Comparison of ENCODE assay signal across 10 mouse cellular contexts in the genomic region with DNA sequence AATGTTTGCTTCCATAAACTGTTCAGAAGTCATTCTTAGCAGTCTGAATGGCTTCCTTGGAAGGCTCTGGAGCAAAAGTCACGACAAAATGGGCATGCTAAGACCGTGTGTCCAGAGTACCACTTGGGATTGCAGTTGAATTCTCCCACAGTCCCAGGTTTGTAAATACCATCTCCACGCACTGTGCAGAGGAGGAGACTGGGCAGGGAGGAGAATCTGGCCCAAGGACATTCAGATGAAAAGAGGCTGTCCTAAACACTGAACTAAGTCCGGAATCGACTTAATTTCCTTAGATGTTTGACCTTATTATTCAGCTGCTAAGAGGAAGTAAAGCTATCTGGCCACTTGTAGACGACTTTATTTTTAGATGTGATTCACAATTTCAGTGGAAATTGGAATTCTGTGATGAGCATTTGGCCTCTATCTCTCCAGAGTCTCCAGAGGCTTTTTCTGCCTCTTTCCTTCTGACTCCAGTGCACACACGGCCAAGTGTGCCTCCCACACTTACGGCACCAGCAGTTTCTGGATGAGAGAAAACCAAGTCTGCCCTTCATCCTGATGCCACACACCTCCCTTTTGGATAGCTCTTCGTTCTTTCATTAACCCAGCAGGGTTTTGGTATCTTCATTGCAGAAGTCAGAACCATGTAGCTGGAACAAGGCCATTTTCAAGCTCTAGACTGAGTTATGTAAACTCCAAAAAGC. TPM values are rescaled to one million over a fixed set of nuclear protein-coding genes. Genes with fewer than 3 reads are reported as not detected.
DNase-seq lines count a peak whose midpoint lies in the region; ATAC-seq and TF ChIP-seq lines count a peak whose summit lies in the region.
"Had no signal": no experiment of that assay in that cellular context is flagged by ENCODE, and none has a peak within 500 bp of the region (broad histone marks: within the 10 kb centered on the region; RNA-seq: fewer than 3 reads in every experiment).

No protein-coding gene starts in this region.

- peak overlapping the region; percentile 11; the same call in 1 of the 2 replicates for H3K4me2 ChIP-seq in hindbrain, postnatal 0 days (ENCODE audit: low read depth, low read length)
- no peak overlapping the region for H3K4me2 ChIP-seq in hindbrain, embryonic 11.5 days (replicated peaks; ENCODE audit: low read depth, low read length)
- no peak overlapping the region for H3K4me2 ChIP-seq in lung, embryonic 15.5 days
- peak overlapping the region; percentile 35; the same call in 1 of the 2 replicates for H3K4me2 ChIP-seq in stomach, postnatal 0 days (replicated peaks; ENCODE audit: low read depth)
- no peak overlapping the region for H3K4me2 ChIP-seq in midbrain, embryonic 14.5 days (ENCODE audit: low read length)
- H3K4me2 ChIP-seq: limb, embryonic 12.5 days; midbrain, embryonic 12.5 days had no signal

- 71% methylated on average over 9 of the region's 9 CpGs for WGBS in hindbrain, postnatal 0 days
- 82% methylated on average over 9 of the region's 9 CpGs for WGBS in hindbrain, embryonic 11.5 days
- WGBS in lung, embryonic 15.5 days, result 63% methylated on average over 9 of the region's 9 CpGs
- 52% methylated on average over 9 of the region's 9 CpGs for WGBS in stomach, postnatal 0 days
- WGBS in midbrain, embryonic 14.5 days, result 81% methylated on average over 9 of the region's 9 CpGs

- peak overlapping the region; percentile 70 for H3K27ac ChIP-seq in hindbrain, postnatal 0 days
- H3K27ac ChIP-seq in hindbrain, embryonic 11.5 days (ENCODE audit: low read depth, low read length), result no peak overlapping the region
- H3K27ac ChIP-seq in lung, embryonic 15.5 days, result 0 out of 2 replicates have a peak overlapping the region, but pooled peaks have one; percentile 22
- H3K27ac ChIP-seq in stomach, postnatal 0 days (replicated peaks), result peak overlapping the region; percentile 2; the same call in 1 of the 2 replicates
- H3K27ac ChIP-seq in midbrain, embryonic 14.5 days (replicated peaks; ENCODE audit: low read depth, low read length), result no peak overlapping the region
- H3K27ac ChIP-seq: limb, embryonic 12.5 days; midbrain, embryonic 12.5 days had no signal

- H3K4me3 ChIP-seq in hindbrain, postnatal 0 days (ENCODE audit: low read length), result no peak overlapping the region
- no peak overlapping the region for H3K4me3 ChIP-seq in hindbrain, embryonic 11.5 days (ENCODE audit: low read depth, low read length)
- H3K4me3 ChIP-seq in lung, embryonic 15.5 days, result no peak overlapping the region
- no peak overlapping the region for H3K4me3 ChIP-seq in stomach, postnatal 0 days (ENCODE audit: low read depth, low read length)
- no peak overlapping the region for H3K4me3 ChIP-seq in midbrain, embryonic 14.5 days (replicated peaks; ENCODE audit: low read depth, low read length)
- H3K4me3 ChIP-seq: limb, embryonic 12.5 days; midbrain, embryonic 12.5 days had no signal

- peak; percentile 28 for DNase-seq in adrenal gland, adult 2 months
- DNase-seq in adrenal gland, adult 18-20 months (ENCODE audit: low spot score in 2 of 2), result no peak
- DNase-seq in hindbrain, postnatal 0 days (ENCODE audit: low spot score), result no peak
- DNase-seq in hindbrain, embryonic 11.5 days (ENCODE audit: low spot score), result no peak
- DNase-seq in lung, postnatal 25 days (ENCODE audit: low spot score), result no peak
- DNase-seq in stomach, postnatal 0 days (ENCODE audit: low spot score), result no peak
- DNase-seq in midbrain, embryonic 14.5 days, result no peak

- no peak for TF ChIP-seq CTCF in hindbrain, postnatal 0 days (IDR thresholded peaks at IDR 0.05; ENCODE audit: low read depth)
- no peak for TF ChIP-seq CTCF in stomach, postnatal 0 days (IDR thresholded peaks at IDR 0.05; ENCODE audit: low read depth)

- no peaks in the 10 kb centered on the region for H3K36me3 ChIP-seq in hindbrain, postnatal 0 days (ENCODE audit: insufficient read depth, low read length)
- no peaks in the 10 kb centered on the region for H3K36me3 ChIP-seq in hindbrain, embryonic 11.5 days (ENCODE audit: control insufficient read depth, insufficient read depth, low read length)
- no peaks in the 10 kb centered on the region for H3K36me3 ChIP-seq in lung, embryonic 15.5 days
- H3K36me3 ChIP-seq in stomach, postnatal 0 days (ENCODE audit: control insufficient read depth, insufficient read depth, low read length), result no peaks in the 10 kb centered on the region
- no peaks in the 10 kb centered on the region for H3K36me3 ChIP-seq in midbrain, embryonic 14.5 days (ENCODE audit: control insufficient read depth, insufficient read depth, low read length)
- H3K36me3 ChIP-seq: limb, embryonic 12.5 days; midbrain, embryonic 12.5 days had no signal

- H3K27me3 ChIP-seq in hindbrain, postnatal 0 days (ENCODE audit: insufficient read depth, low read length), result no peaks in the 10 kb centered on the region
- H3K27me3 ChIP-seq in hindbrain, embryonic 11.5 days (ENCODE audit: control insufficient read depth, insufficient read depth, low read length), result no peaks in the 10 kb centered on the region
- no peaks in the 10 kb centered on the region for H3K27me3 ChIP-seq in lung, embryonic 15.5 days
- no peaks in the 10 kb centered on the region for H3K27me3 ChIP-seq in stomach, postnatal 0 days (ENCODE audit: control insufficient read depth, insufficient read depth, low read length)
- H3K27me3 ChIP-seq in midbrain, embryonic 14.5 days (ENCODE audit: control insufficient read depth, insufficient read depth, low read length), result no peaks in the 10 kb centered on the region
- H3K27me3 ChIP-seq: limb, embryonic 12.5 days; midbrain, embryonic 12.5 days had no signal

- no peak for ATAC-seq in hindbrain, postnatal 0 days
- no peak for ATAC-seq in hindbrain, embryonic 11.5 days (ENCODE audit: low FRiP score)
- ATAC-seq in lung, embryonic 15.5 days (ENCODE audit: borderline replicate concordance, extremely low read depth, low FRiP score, low TSS enrichment), result no peak
- no peak for ATAC-seq in stomach, postnatal 0 days (ENCODE audit: low FRiP score, low TSS enrichment)
- no peak for ATAC-seq in midbrain, embryonic 14.5 days (ENCODE audit: low FRiP score, low TSS enrichment)

- no peak for TF ChIP-seq EP300 in stomach, postnatal 0 days (optimal IDR thresholded peaks at IDR 0.05)

- no peak overlapping the region for H3K9ac ChIP-seq in hindbrain, postnatal 0 days (replicated peaks; ENCODE audit: low read length)
- no peak overlapping the region for H3K9ac ChIP-seq in hindbrain, embryonic 11.5 days (ENCODE audit: low read depth, low read length)
- no peak overlapping the region for H3K9ac ChIP-seq in lung, embryonic 15.5 days
- no peak overlapping the region for H3K9ac ChIP-seq in stomach, postnatal 0 days (ENCODE audit: low read length)
- H3K9ac ChIP-seq in midbrain, embryonic 14.5 days (replicated peaks; ENCODE audit: low read length), result no peak overlapping the region
- H3K9ac ChIP-seq: limb, embryonic 12.5 days; midbrain, embryonic 12.5 days had no signal

- H3K9me3 ChIP-seq in hindbrain, postnatal 0 days (ENCODE audit: low read length), result no peaks in the 10 kb centered on the region
- no peaks in the 10 kb centered on the region for H3K9me3 ChIP-seq in hindbrain, embryonic 11.5 days (ENCODE audit: control insufficient read depth, low read length)
- H3K9me3 ChIP-seq in lung, embryonic 15.5 days, result no peaks in the 10 kb centered on the region
- no peaks in the 10 kb centered on the region for H3K9me3 ChIP-seq in stomach, postnatal 0 days (ENCODE audit: control insufficient read depth, low read length)
- no peaks in the 10 kb centered on the region for H3K9me3 ChIP-seq in midbrain, embryonic 14.5 days (ENCODE audit: control insufficient read depth, low read length)
- H3K9me3 ChIP-seq: limb, embryonic 12.5 days; midbrain, embryonic 12.5 days had no signal

- H3K4me1 ChIP-seq in hindbrain, postnatal 0 days (ENCODE audit: insufficient read depth, low read length), result no peaks in the 10 kb centered on the region
- no peaks in the 10 kb centered on the region for H3K4me1 ChIP-seq in hindbrain, embryonic 11.5 days (replicated peaks; ENCODE audit: control insufficient read depth, insufficient read depth, low read length)
- peaks cover 9% of the 10 kb centered on the region for H3K4me1 ChIP-seq in lung, embryonic 15.5 days
- H3K4me1 ChIP-seq in stomach, postnatal 0 days (replicated peaks; ENCODE audit: control insufficient read depth, insufficient read depth), result no peaks in the 10 kb centered on the region; the same call in 1 of the 2 replicates
- no peaks in the 10 kb centered on the region for H3K4me1 ChIP-seq in midbrain, embryonic 14.5 days (ENCODE audit: control insufficient read depth, insufficient read depth, low read length)
- H3K4me1 ChIP-seq: limb, embryonic 12.5 days; midbrain, embryonic 12.5 days had no signal

RNA-seq across cellular contexts. Expression of gene Actl6a, which starts 37.7 kb away (rescaled TPM):
- 10 to 100 TPM; 40.5 to 46.7 TPM for total RNA-seq in adrenal gland, adult 2 months (2021)
- 10.5 and 12.6 TPM in 2 replicates for polyA plus RNA-seq in adrenal gland, adult 2 months (2012; rRNA removed)
- total RNA-seq in adrenal gland, adult 18-20 months (2021), result 10 to 100 TPM; 42.9 to 47.1 TPM
- total RNA-seq in hindbrain, postnatal 0 days (2014; rRNA removed), result 42.2 and 50.1 TPM in 2 replicates
- polyA plus RNA-seq in hindbrain, postnatal 0 days (2015; fragmentation: Nextera tagmentation; extraction: Ambion mirVana), result 52.9 and 55.4 TPM in 2 replicates
- polyA plus RNA-seq in hindbrain, embryonic 11.5 days (2014; fragmentation: Nextera tagmentation; extraction: Ambion mirVana), result 235 and 239 TPM in 2 replicates
- 174 and 181 TPM in 2 replicates for polyA plus RNA-seq in lung, embryonic 15.5 days (2015; fragmentation: Nextera tagmentation; extraction: Ambion mirVana)
- polyA plus RNA-seq in stomach, postnatal 0 days (2015; fragmentation: Nextera tagmentation; extraction: Ambion mirVana), result 58.0 and 58.6 TPM in 2 replicates
- polyA plus RNA-seq in midbrain, embryonic 14.5 days (2014; fragmentation: Nextera tagmentation; extraction: Ambion mirVana), result 71.6 and 98.4 TPM in 2 replicates

RNA-seq across cellular contexts. Expression of gene Gnb4, which starts 52.0 kb away (rescaled TPM):
- total RNA-seq in adrenal gland, adult 2 months (2021), result 10 to 100 TPM; 24.9 to 63.2 TPM
- 11.8 and 13.0 TPM in 2 replicates for polyA plus RNA-seq in adrenal gland, adult 2 months (2012; rRNA removed)
- 10 to 100 TPM; 29.8 to 41.2 TPM for total RNA-seq in adrenal gland, adult 18-20 months (2021)
- 124 and 138 TPM in 2 replicates for total RNA-seq in hindbrain, postnatal 0 days (2014; rRNA removed)
- polyA plus RNA-seq in hindbrain, postnatal 0 days (2015; fragmentation: Nextera tagmentation; extraction: Ambion mirVana), result 123 and 124 TPM in 2 replicates
- 49.9 and 56.2 TPM in 2 replicates for polyA plus RNA-seq in hindbrain, embryonic 11.5 days (2014; fragmentation: Nextera tagmentation; extraction: Ambion mirVana)
- 82.3 and 82.5 TPM in 2 replicates for polyA plus RNA-seq in lung, embryonic 15.5 days (2015; fragmentation: Nextera tagmentation; extraction: Ambion mirVana)
- polyA plus RNA-seq in stomach, postnatal 0 days (2015; fragmentation: Nextera tagmentation; extraction: Ambion mirVana), result 39.5 and 42.6 TPM in 2 replicates
- 75.8 and 81.7 TPM in 2 replicates for polyA plus RNA-seq in midbrain, embryonic 14.5 days (2014; fragmentation: Nextera tagmentation; extraction: Ambion mirVana)

Comparison
In these comparisons a context has a peak if more than half of its experiments do, and no peak if none do; other contexts are left out.
1. H3K27ac ChIP-seq: peak in hindbrain, postnatal 0 days (single experiment), lung, embryonic 15.5 days (single experiment) and stomach, postnatal 0 days (single experiment); none in hindbrain, embryonic 11.5 days (single experiment) and midbrain, embryonic 14.5 days (single experiment).
2. H3K4me2 ChIP-seq: peak in hindbrain, postnatal 0 days (single experiment) and stomach, postnatal 0 days (single experiment); none in hindbrain, embryonic 11.5 days (single experiment), lung, embryonic 15.5 days (single experiment) and midbrain, embryonic 14.5 days (single experiment).